Mouse (Mus musculus) activated CD4-positive, CD25-positive, alpha-beta regulatory T cell, adult 9 weeks (primary cell): Measurements from ENCODE around the gene Ranbp1. TPM values are rescaled to one million over a fixed set of nuclear protein-coding genes. Genes with fewer than 3 reads are reported as not detected.

Experiments used
- polyA plus RNA-seq: library from polyadenylated mRNA; unstranded; fragments of 100-300 nt; shearing (Covaris generic); gene quantifications from one replicate; pipeline ENCODE4 v1.2.1, GENCODE M21; 2017

Gene Ranbp1
- polyA plus RNA-seq: 190 TPM

DNA sequence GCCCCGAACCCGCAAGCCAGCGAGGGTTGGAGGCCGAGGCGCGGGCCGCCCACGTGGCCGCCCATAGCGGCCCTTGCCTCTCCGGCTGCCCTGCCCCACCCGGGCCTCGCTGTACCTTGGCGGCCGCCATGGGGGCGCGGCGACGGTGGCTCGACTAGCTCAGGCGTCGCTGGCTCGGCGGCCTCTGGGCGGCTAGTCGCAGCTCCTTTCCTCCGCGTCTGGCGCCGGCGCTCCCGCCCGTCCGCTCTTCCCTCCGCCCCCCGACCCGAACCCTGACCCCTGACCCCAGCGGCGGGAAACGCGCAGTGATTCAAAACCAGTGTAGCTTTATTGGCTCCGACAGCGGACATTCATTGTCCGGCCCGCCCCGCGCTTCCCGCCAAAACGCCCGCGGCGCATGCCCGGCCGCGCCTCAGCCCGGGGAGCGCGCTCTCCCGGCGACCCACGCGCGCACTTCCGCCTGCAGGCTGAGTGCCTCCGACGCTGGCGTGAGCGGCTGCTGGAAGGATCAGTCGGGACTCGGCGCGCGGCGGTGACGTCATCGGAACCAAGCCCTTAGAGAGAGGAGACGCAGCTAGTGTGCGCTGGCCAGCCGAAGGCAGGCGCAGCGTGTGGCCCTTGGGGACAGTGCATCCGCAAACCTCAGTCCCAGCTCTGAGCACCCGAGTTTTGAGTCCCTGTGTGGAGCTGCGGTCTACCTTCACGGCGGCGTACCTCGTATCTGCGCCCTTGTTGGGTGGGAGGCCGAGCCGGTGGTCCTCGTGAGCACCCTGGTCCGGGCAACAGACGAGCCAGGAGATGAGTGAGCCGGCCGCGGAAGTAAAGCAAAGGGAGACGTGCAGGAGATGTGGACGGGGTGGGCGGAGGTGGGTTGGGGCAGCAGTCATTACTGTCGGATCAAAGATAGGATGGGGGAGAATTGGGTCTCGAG is at the start of gene Ranbp1, which contains the start of gene Trmt2a:
Gene Ranbp1, minus strand, starts transcription at position 300 of the 931 bp plus-strand sequence.
Gene Trmt2a, plus strand, starts transcription at position 247 of the 931 bp plus-strand sequence.

DNA sequence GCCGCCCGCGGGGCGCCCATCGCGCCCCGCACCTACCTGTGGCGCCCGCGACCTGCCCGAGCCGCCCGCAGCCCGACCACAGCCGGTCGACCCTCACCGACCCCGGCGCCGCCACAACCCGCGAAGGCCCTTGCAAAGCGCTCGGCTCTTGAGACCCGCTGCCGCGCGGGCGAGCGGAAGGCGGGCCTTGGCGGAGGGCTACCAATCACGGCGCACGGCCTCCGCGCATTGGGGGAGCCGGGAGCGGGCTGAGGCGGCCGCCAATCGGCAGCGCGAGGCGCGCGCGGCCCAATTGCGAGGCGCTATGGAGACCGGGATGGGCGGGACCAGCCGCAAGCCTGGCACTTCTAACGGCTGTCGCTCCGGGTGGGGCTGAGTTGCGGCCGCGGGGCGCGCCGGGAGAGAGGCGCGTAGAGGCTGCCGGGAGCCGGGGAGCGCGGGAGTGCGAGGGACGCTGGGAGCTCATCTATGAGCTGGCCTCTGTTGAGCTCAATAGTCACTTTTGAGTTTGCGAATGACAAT is 40.6 kb upstream of the Ranbp1 start, which contains the start of gene Dgcr8:
Gene Dgcr8, minus strand, starts transcription at position 180 of the 522 bp plus-strand sequence.

GRCm38 (mm10) chr16:18258221-18258620 is 9.7 kb upstream of the Ranbp1 start, which contains the start of gene Gm49776:
Gene Gm49776 (minus strand): TSS chr16:18258321.

GRCm38 (mm10) chr16:18234671-18235388 is 13.7 kb downstream of the Ranbp1 start, which contains the start of gene Zdhhc8:
Gene Zdhhc8 (minus strand): TSS chr16:18235136.

GRCm38 (mm10) chr16:18217579-18217978 is 31.0 kb downstream of the Ranbp1 start, which contains the start of gene Ccdc188:
Gene Ccdc188 (plus strand): TSS chr16:18217879.

Other genes with a start within 250 kb of the Ranbp1 start
- gene Dgcr6, start 195.9 kb downstream of the Ranbp1 start, polyA plus RNA-seq: 31.6 TPM
- gene Prodh, start 158.5 kb downstream of the Ranbp1 start, polyA plus RNA-seq: 7.1 TPM
- not detected for gene Rtn4r, start 121.1 kb downstream of the Ranbp1 start, polyA plus RNA-seq
- gene Ccdc188, start 30.9 kb downstream of the Ranbp1 start, polyA plus RNA-seq: not detected
- 2.7 TPM for gene Zdhhc8, start 13.6 kb downstream of the Ranbp1 start, polyA plus RNA-seq
- 102 TPM for gene Trmt2a, start 53 bp downstream of the Ranbp1 start, polyA plus RNA-seq
- gene Gm49776, start 9.6 kb upstream of the Ranbp1 start, polyA plus RNA-seq: not detected
- gene Dgcr8, start 40.5 kb upstream of the Ranbp1 start, polyA plus RNA-seq: 26.6 TPM
- 58.5 TPM for gene Tango2, start 99.4 kb upstream of the Ranbp1 start, polyA plus RNA-seq
- 1.3 TPM for gene Arvcf, start 99.5 kb upstream of the Ranbp1 start, polyA plus RNA-seq
- gene Txnrd2, start 177.7 kb upstream of the Ranbp1 start, polyA plus RNA-seq: 31.0 TPM
- gene Comt, start 178.1 kb upstream of the Ranbp1 start, polyA plus RNA-seq: 78.3 TPM
- gene Gnb1l, start 250.0 kb upstream of the Ranbp1 start, polyA plus RNA-seq: 15.6 TPM